7 mouse cellular contexts compared by ENCODE assay signal in the genomic region with DNA sequence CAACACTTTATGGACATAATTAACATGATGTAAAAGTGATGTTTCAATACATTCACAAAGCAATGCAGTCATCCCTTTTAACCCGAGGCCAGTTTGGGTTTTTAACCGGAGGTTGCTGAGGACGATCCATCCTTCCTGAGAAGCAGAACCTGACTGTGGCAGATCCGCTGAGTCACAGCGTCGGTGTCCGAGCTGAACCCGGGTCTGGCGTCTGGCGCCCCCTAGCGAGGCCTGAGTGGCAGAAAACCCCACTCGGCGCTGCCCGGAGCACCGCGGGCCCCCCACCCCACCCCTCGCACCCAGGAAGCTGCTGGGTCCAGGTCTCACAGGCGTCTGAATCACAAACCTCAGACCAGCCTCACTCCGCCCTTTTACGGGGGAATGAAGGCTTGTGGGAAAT. TPM values are rescaled to one million over a fixed set of nuclear protein-coding genes. Genes with fewer than 3 reads are reported as not detected.
A peak's percentile ranks its signal among the peaks of the same experiment; 100 is the strongest.
DNase-seq lines count a peak whose midpoint lies in the region; ATAC-seq and TF ChIP-seq lines count a peak whose summit lies in the region.

No protein-coding gene starts in this region.

- no peak overlapping the region for H3K9ac ChIP-seq in intestine, postnatal 0 days (ENCODE audit: low read depth, low read length)
- H3K9ac ChIP-seq in liver, embryonic 14.5 days (replicated peaks), result no peak overlapping the region

- 5% methylated on average over 20 of the region's 20 CpGs for WGBS in cerebellum, adult 2 months
- 6% methylated on average over 20 of the region's 20 CpGs for WGBS in intestine, postnatal 0 days
- WGBS in liver, embryonic 14.5 days (ENCODE audit: insufficient replicate concordance), result 3% methylated on average over 20 of the region's 20 CpGs

- peak; percentile 78 for TF ChIP-seq CTCF in cerebellum, adult 2 months (IDR thresholded peaks at IDR 0.05; ENCODE audit: borderline replicate concordance, insufficient read depth, low read depth, low read length)
- peak; percentile 81 for TF ChIP-seq CTCF in intestine, postnatal 0 days (IDR thresholded peaks at IDR 0.05; ENCODE audit: low read depth)
- peak; percentile 84 for TF ChIP-seq CTCF in liver, embryonic 14.5 days (IDR thresholded peaks at IDR 0.05; ENCODE audit: low read depth)

- no peak overlapping the region for H3K4me3 ChIP-seq in cerebellum, adult 2 months (replicated peaks; ENCODE audit: insufficient read depth, low read depth, low read length)
- H3K4me3 ChIP-seq in intestine, postnatal 0 days (ENCODE audit: low read depth, low read length), result no peak overlapping the region
- H3K4me3 ChIP-seq in liver, embryonic 14.5 days (ENCODE audit: insufficient read depth in 1 of 2, low read depth in 2 of 2, low read length in 2 of 2), result no peak overlapping the region

- no peaks in the 10 kb centered on the region for H3K36me3 ChIP-seq in intestine, postnatal 0 days (ENCODE audit: control insufficient read depth, insufficient read depth)
- no peaks in the 10 kb centered on the region for H3K36me3 ChIP-seq in liver, embryonic 14.5 days (replicated peaks; ENCODE audit: control insufficient read depth, insufficient read depth, low read depth)

- no peak for ATAC-seq in intestine, postnatal 0 days
- no peak for ATAC-seq in liver, embryonic 14.5 days (ENCODE audit: insufficient read depth)

- TF ChIP-seq EP300 in liver, embryonic 14.5 days (IDR thresholded peaks at IDR 0.05; ENCODE audit: low read depth), result no peak

- H3K4me1 ChIP-seq in cerebellum, adult 2 months (ENCODE audit: control insufficient read depth, insufficient read depth, low read length), result peaks cover 54% of the 10 kb centered on the region
- H3K4me1 ChIP-seq in intestine, postnatal 0 days (replicated peaks; ENCODE audit: control insufficient read depth, insufficient read depth, low read length), result no peaks in the 10 kb centered on the region
- H3K4me1 ChIP-seq in liver, embryonic 14.5 days (replicated peaks; ENCODE audit: control insufficient read depth in 2 of 2, insufficient read depth in 2 of 2, low read length in 1 of 2), result 0 out of 4 replicates have a peak, but pooled peaks cover 0 to 2% of the 10 kb centered on the region in 2 experiments

- H3K27me3 ChIP-seq in cerebellum, adult 2 months (ENCODE audit: control insufficient read depth, insufficient read depth, low read length), result no peaks in the 10 kb centered on the region
- H3K27me3 ChIP-seq in intestine, postnatal 0 days (replicated peaks; ENCODE audit: control insufficient read depth, insufficient read depth, low read length), result no peaks in the 10 kb centered on the region
- H3K27me3 ChIP-seq in liver, embryonic 14.5 days (ENCODE audit: control insufficient read depth, insufficient read depth, low read length), result no peaks in the 10 kb centered on the region

- DNase-seq in A20 (ENCODE audit: low read depth, low spot score) (peak; percentile 82), ES-CJ7 (ENCODE audit: low read depth, low spot score) (peak; percentile 87)
- peak; percentile 83 to 85 for DNase-seq in cerebellum, adult 2 months
- peak; percentile 78 for DNase-seq in gastrocnemius, adult 18-20 months (ENCODE audit: low spot score)
- DNase-seq in liver, embryonic 14.5 days (ENCODE audit: low read depth in 3 of 3, low spot score in 3 of 3), result peak in 1 of 3 experiments; percentile 39
- peak; percentile 79 for DNase-seq in right cerebral cortex, postnatal 14 days

- peak overlapping the region; percentile 39 for H3K4me2 ChIP-seq in intestine, postnatal 0 days (replicated peaks; ENCODE audit: low read depth)
- H3K4me2 ChIP-seq in liver, embryonic 14.5 days (ENCODE audit: low read depth), result peak overlapping the region; percentile 32; the same call in 1 of the 2 replicates

- H3K27ac ChIP-seq in cerebellum, adult 2 months (ENCODE audit: insufficient read depth, low read length), result peak overlapping the region; percentile 49
- H3K27ac ChIP-seq in intestine, postnatal 0 days (ENCODE audit: low read depth, low read length), result no peak overlapping the region
- no peak overlapping the region for H3K27ac ChIP-seq in liver, embryonic 14.5 days

- H3K9me3 ChIP-seq in intestine, postnatal 0 days (ENCODE audit: control insufficient read depth), result no peaks in the 10 kb centered on the region
- no peaks in the 10 kb centered on the region for H3K9me3 ChIP-seq in liver, embryonic 14.5 days (ENCODE audit: control insufficient read depth, low read length)

- peak; percentile 31; the same call in 1 of the 2 replicates for TF ChIP-seq POLR2A in cerebellum, adult 2 months (IDR thresholded peaks at IDR 0.05; ENCODE audit: borderline replicate concordance, insufficient read depth, low read length)

RNA-seq across cellular contexts. Expression of a gene that starts 47.0 kb away (rescaled TPM):
- 273 and 275 TPM in 2 replicates for polyA plus RNA-seq in cerebellum, adult 2 months (2012; rRNA removed)
- 10 to 100 TPM; 71.8 to 85.5 TPM for total RNA-seq in gastrocnemius, adult 18-20 months (2021)
- 9.1 and 9.2 TPM in 2 replicates for polyA plus RNA-seq in intestine, postnatal 0 days (2015; fragmentation: Nextera tagmentation; extraction: Ambion mirVana)
- 0.17 and 0.42 TPM in 2 replicates for polyA plus RNA-seq in liver, embryonic 14.5 days (2012; rRNA removed)
- 0.20 and 0.43 TPM in 2 replicates for polyA plus RNA-seq in liver, embryonic 14.5 days (2014; fragmentation: Nextera tagmentation; extraction: Ambion mirVana)

Comparison
In these comparisons a context has a peak if more than half of its experiments do, and no peak if none do; other contexts are left out.
1. RNA of a gene that starts 47.0 kb away (polyA plus RNA-seq): 273 to 275 TPM in cerebellum, adult 2 months; 9.1 to 9.2 TPM in intestine, postnatal 0 days and 0.17 to 0.43 TPM in liver, embryonic 14.5 days; every median in the first group is over 10 times any median in the second.
2. Peak in every context shown above with its lines, with median percentiles within 50 percentile points of each other: CTCF ChIP-seq.